ENCODE assay signal across 8 mouse cellular contexts in the genomic region with DNA sequence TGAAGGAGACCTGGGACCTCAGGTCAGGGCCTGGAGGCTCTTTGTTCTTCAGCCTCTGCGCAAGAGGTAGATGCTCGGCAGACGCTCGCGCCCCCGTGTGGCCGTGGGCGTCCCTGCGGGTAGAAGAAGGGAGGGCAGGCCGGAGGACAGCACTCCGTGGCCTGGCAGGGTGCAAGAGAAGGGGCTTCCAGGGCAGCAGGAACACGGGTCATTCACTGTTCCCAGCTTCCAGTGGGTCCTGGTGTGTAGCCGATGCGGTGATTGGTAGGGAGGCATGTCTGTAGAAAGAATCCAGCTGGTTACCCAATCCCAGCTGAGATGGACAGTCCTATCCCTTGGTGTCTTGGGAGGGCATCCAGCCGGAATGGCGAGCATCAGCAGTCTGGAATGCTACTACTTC.
DNase-seq lines count a peak whose midpoint lies in the region; ATAC-seq and TF ChIP-seq lines count a peak whose summit lies in the region.

No protein-coding gene starts in this region.

- TF ChIP-seq POLR2A in heart, adult 2 months (IDR thresholded peaks at IDR 0.05; ENCODE audit: insufficient read depth, low read depth, low read length) = no peak

- DNase-seq in neural tube, embryonic 10.5 days (ENCODE audit: extremely low spot score, low spot score) = peak; percentile 88
- DNase-seq in embryo, embryonic 10.5 days (ENCODE audit: low spot score) = peak; percentile 83
- DNase-seq in heart, adult 2 months = peak; percentile 63 to 80
- DNase-seq in liver, embryonic 14.5 days (ENCODE audit: low read depth in 3 of 3, low spot score in 3 of 3) = no peak
- DNase-seq in ovary, postnatal 36 days (ENCODE audit: low spot score) = peak; percentile 82
- peak; percentile 57 for DNase-seq in thymus, postnatal 0 days (ENCODE audit: low spot score)

- no peak overlapping the region for H3K27ac ChIP-seq in neural tube, embryonic 15.5 days (replicated peaks)
- no peak overlapping the region for H3K27ac ChIP-seq in heart, adult 2 months
- H3K27ac ChIP-seq in kidney, embryonic 15.5 days = 0 out of 2 replicates have a peak overlapping the region, but pooled peaks have one; percentile 25
- no peak overlapping the region for H3K27ac ChIP-seq in liver, embryonic 14.5 days

- peaks cover 7% of the 10 kb centered on the region; the same call in 1 of the 2 replicates for H3K27me3 ChIP-seq in neural tube, embryonic 15.5 days (replicated peaks)
- no peaks in the 10 kb centered on the region for H3K27me3 ChIP-seq in heart, adult 2 months (ENCODE audit: control insufficient read depth, insufficient read depth, low read length)
- no peaks in the 10 kb centered on the region for H3K27me3 ChIP-seq in kidney, embryonic 15.5 days
- H3K27me3 ChIP-seq in liver, embryonic 14.5 days (ENCODE audit: control insufficient read depth, insufficient read depth, low read length) = no peaks in the 10 kb centered on the region

- TF ChIP-seq EP300 in heart, adult 2 months (IDR thresholded peaks at IDR 0.05; ENCODE audit: insufficient read depth, low read depth, low read length) = no peak
- no peak for TF ChIP-seq EP300 in liver, embryonic 14.5 days (IDR thresholded peaks at IDR 0.05; ENCODE audit: low read depth)

- WGBS in neural tube, embryonic 15.5 days = 15% methylated on average over 16 of the region's 16 CpGs
- WGBS in heart, adult 2 months = 10% methylated on average over 16 of the region's 16 CpGs
- WGBS in kidney, embryonic 15.5 days = 12% methylated on average over 16 of the region's 16 CpGs
- WGBS in liver, embryonic 14.5 days (ENCODE audit: insufficient replicate concordance) = 11% methylated on average over 16 of the region's 16 CpGs

- H3K4me3 ChIP-seq in neural tube, embryonic 15.5 days (replicated peaks) = no peak overlapping the region
- H3K4me3 ChIP-seq in heart, adult 2 months = no peak overlapping the region
- no peak overlapping the region for H3K4me3 ChIP-seq in kidney, embryonic 15.5 days (replicated peaks)
- no peak overlapping the region for H3K4me3 ChIP-seq in liver, embryonic 14.5 days (ENCODE audit: insufficient read depth in 1 of 2, low read depth in 2 of 2, low read length in 2 of 2)

- intact Hi-C loops in heart, adult 2 months (cut with DNase I) = loop anchor here (1.0 to 5.0 kb wide), 2 partner anchors 204 to 620 kb away; no protein-coding TSS in a partner anchor

- H3K79me2 ChIP-seq in heart, adult 2 months (replicated peaks; ENCODE audit: control insufficient read depth, insufficient read depth, low read length) = no peaks in the 10 kb centered on the region

- peak; percentile 100 for TF ChIP-seq CTCF in heart, adult 2 months (IDR thresholded peaks at IDR 0.05)
- TF ChIP-seq CTCF in liver, embryonic 14.5 days (IDR thresholded peaks at IDR 0.05; ENCODE audit: low read depth) = peak; percentile 91

- no peaks in the 10 kb centered on the region for H3K36me3 ChIP-seq in neural tube, embryonic 15.5 days
- no peaks in the 10 kb centered on the region for H3K36me3 ChIP-seq in heart, adult 2 months (ENCODE audit: control insufficient read depth, insufficient read depth, low read length)
- H3K36me3 ChIP-seq in kidney, embryonic 15.5 days = no peaks in the 10 kb centered on the region
- no peaks in the 10 kb centered on the region for H3K36me3 ChIP-seq in liver, embryonic 14.5 days (replicated peaks; ENCODE audit: control insufficient read depth, insufficient read depth, low read depth)

- no peaks in the 10 kb centered on the region for H3K9me3 ChIP-seq in neural tube, embryonic 15.5 days (replicated peaks)
- no peaks in the 10 kb centered on the region for H3K9me3 ChIP-seq in kidney, embryonic 15.5 days (replicated peaks)
- H3K9me3 ChIP-seq in liver, embryonic 14.5 days (ENCODE audit: control insufficient read depth, low read length) = no peaks in the 10 kb centered on the region

- peaks cover 15% of the 10 kb centered on the region for H3K4me1 ChIP-seq in neural tube, embryonic 15.5 days
- H3K4me1 ChIP-seq in heart, adult 2 months (ENCODE audit: control insufficient read depth, insufficient read depth, low read length) = no peaks in the 10 kb centered on the region
- H3K4me1 ChIP-seq in kidney, embryonic 15.5 days = peaks cover 35% of the 10 kb centered on the region
- H3K4me1 ChIP-seq in liver, embryonic 14.5 days (replicated peaks; ENCODE audit: control insufficient read depth in 2 of 2, insufficient read depth in 2 of 2, low read length in 1 of 2) = no peaks in the 10 kb centered on the region

- H3K9ac ChIP-seq in neural tube, embryonic 15.5 days (replicated peaks) = no peak overlapping the region
- no peak overlapping the region for H3K9ac ChIP-seq in heart, adult 2 months (ENCODE audit: low read depth, low read length)
- H3K9ac ChIP-seq in kidney, embryonic 15.5 days = no peak overlapping the region
- H3K9ac ChIP-seq in liver, embryonic 14.5 days (replicated peaks) = no peak overlapping the region

- ATAC-seq in neural tube, embryonic 15.5 days (ENCODE audit: low FRiP score) = no peak
- ATAC-seq in kidney, embryonic 15.5 days (replicated peaks; ENCODE audit: low FRiP score) = peak; percentile 30; the same call in 1 of the 2 replicates
- ATAC-seq in liver, embryonic 14.5 days (ENCODE audit: insufficient read depth) = no peak

- H3K4me2 ChIP-seq in neural tube, embryonic 15.5 days = no peak overlapping the region
- H3K4me2 ChIP-seq in kidney, embryonic 15.5 days = no peak overlapping the region; the same call in 1 of the 2 replicates
- no peak overlapping the region for H3K4me2 ChIP-seq in liver, embryonic 14.5 days (ENCODE audit: low read depth)

Comparison
In these comparisons a context has a peak if more than half of its experiments do, and no peak if none do; other contexts are left out.
1. DNase-seq: peak in neural tube, embryonic 10.5 days (single experiment), embryo, embryonic 10.5 days (single experiment), heart, adult 2 months (2 of 2), ovary, postnatal 36 days (single experiment) and thymus, postnatal 0 days (single experiment); none in liver, embryonic 14.5 days (0 of 3).